Mouse (Mus musculus) limb, embryonic 12.5 days (tissue): ENCODE data around the gene Ednra. TPM values are rescaled to one million over a fixed set of nuclear protein-coding genes. Genes with fewer than 3 reads are reported as not detected.

Experiments used
- ATAC-seq: fragments of 200-750 bp; cut with Nextera tagmentation; 2 replicates; pipeline ENCODE4 v1.8.0; 2017; ENCODE audit warnings: low read depth, moderate TSS enrichment; ENCODE audit not compliant: insufficient number of reproducible peaks, insufficient read depth, low FRiP score, low TSS enrichment
- H3K27ac ChIP-seq: fragments of 300-500 bp; sonication (generic); 2 replicates; pipeline ENCODE4 v1.5.1; 2016; ENCODE audit warnings: mild to moderate bottlenecking, moderate library complexity
- H3K27me3 ChIP-seq: fragments of 300-500 bp; sonication (generic); 2 replicates; pipeline ENCODE4 v1.6.1; 2016; ENCODE audit warnings: mild to moderate bottlenecking, moderate library complexity
- H3K36me3 ChIP-seq: fragments of 300-500 bp; sonication (generic); 2 replicates; pipeline ENCODE4 v1.6.1; 2016; ENCODE audit warnings: mild to moderate bottlenecking, moderate library complexity
- H3K4me1 ChIP-seq: fragments of 300-500 bp; sonication (generic); replicated peaks from 2 replicates; pipeline ENCODE4 v1.6.1; 2016
- H3K4me2 ChIP-seq: fragments of 300-500 bp; sonication (generic); 2 replicates; pipeline ENCODE4 v1.6.1; 2016; ENCODE audit warnings: mild to moderate bottlenecking, moderate library complexity
- H3K4me3 ChIP-seq: fragments of 300-500 bp; sonication (generic); replicated peaks from 2 replicates; pipeline ENCODE4 v1.5.1; 2016; ENCODE audit warnings: mild to moderate bottlenecking
- H3K9ac ChIP-seq: fragments of 300-500 bp; sonication (generic); replicated peaks from 2 replicates; pipeline ENCODE4 v1.6.1; 2016; ENCODE audit warnings: mild to moderate bottlenecking, moderate library complexity
- H3K9me3 ChIP-seq: fragments of 300-500 bp; sonication (generic); 2 replicates; pipeline ENCODE4 v1.6.1; 2016; ENCODE audit warnings: mild to moderate bottlenecking, moderate library complexity
- WGBS: fragments of 180-500 bp; shearing (Covaris S2); methylation state at CpG from one replicate; pipeline ENCODE4 v1.1.7; 2016; 5-methylcytosine and 5-hydroxymethylcytosine counted together
- polyA plus RNA-seq: library from polyadenylated mRNA; unstranded; fragments of >200 nt; fragmentation: Nextera tagmentation; extraction: Ambion mirVana; gene quantifications from 2 replicates; pipeline ENCODE4 v1.2.1, GENCODE M21; 2016

The Ednra gene
- polyA plus RNA-seq, 1 experiment from 2014 or later, result 43.5 TPM

GRCm38 (mm10) chr8:77750407-77750806 lies 26.1 kb upstream of the Ednra start:
- Histone ChIP-seq H3K9ac (no peak overlapping the region), H3K27ac (no peak overlapping the region), H3K4me1 (peaks cover 4% of the 10 kb centered on the region), H3K27me3 (no peaks in the 10 kb centered on the region), H3K9me3 (no peaks in the 10 kb centered on the region), H3K4me2 (no peak overlapping the region), H3K36me3 (no peaks in the 10 kb centered on the region), H3K4me3 (no peak overlapping the region)
- no peak for ATAC-seq
- WGBS, result 49% methylated on average over 4 of the region's 4 CpGs

DNA sequence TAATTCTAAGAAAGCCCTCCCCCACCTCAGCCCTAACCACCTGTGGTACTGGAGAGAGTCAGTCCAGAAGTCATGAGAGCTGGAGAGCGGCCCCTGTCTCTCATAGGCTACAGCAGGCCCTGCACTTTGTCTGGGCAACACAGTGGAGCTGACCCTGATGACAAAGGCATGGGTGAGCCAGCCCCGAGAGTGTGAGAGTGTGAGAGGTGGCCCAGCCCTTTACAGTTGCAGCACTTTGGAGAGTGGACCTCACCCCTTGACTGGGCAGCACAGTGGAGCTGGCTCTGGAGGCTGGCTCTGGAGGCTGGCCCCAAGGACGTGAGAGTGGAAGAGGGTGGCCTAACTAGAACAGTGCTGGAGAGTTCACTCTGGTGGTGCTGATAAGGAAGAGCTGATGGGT lies 20.2 kb upstream of the Ednra start:
- Histone ChIP-seq H3K4me1 (peaks cover 4% of the 10 kb centered on the region), H3K4me3 (no peak overlapping the region), H3K27me3 (no peaks in the 10 kb centered on the region), H3K27ac (no peak overlapping the region), H3K9me3 (no peaks in the 10 kb centered on the region), H3K9ac (no peak overlapping the region), H3K36me3 (no peaks in the 10 kb centered on the region), H3K4me2 (no peak overlapping the region)
- ATAC-seq, result no peak
- WGBS, result 75% methylated on average over 3 of the region's 3 CpGs

DNA sequence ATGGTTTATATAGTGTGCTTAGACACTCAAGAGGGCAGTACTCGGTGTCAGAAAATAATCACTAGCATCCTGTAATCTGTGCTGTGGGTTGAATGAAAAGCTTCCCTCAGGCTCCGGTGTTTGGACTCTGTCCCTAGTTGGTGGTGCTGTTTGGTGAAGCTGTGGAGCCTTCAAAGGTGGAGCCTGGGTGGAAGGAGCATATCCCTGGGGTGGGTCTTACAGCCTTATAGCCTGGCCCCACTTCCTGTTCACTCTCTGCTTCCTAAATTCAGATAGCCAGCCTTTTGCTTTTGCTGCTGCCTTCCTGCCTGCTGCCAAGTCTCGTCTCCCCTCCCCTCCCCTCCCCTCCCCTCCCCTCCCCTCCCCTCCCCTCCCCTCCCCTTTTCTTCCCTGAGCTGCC lies 18.1 kb upstream of the Ednra start:
- Histone ChIP-seq H3K9me3 (no peaks in the 10 kb centered on the region), H3K27ac (no peak overlapping the region), H3K9ac (no peak overlapping the region)

DNA sequence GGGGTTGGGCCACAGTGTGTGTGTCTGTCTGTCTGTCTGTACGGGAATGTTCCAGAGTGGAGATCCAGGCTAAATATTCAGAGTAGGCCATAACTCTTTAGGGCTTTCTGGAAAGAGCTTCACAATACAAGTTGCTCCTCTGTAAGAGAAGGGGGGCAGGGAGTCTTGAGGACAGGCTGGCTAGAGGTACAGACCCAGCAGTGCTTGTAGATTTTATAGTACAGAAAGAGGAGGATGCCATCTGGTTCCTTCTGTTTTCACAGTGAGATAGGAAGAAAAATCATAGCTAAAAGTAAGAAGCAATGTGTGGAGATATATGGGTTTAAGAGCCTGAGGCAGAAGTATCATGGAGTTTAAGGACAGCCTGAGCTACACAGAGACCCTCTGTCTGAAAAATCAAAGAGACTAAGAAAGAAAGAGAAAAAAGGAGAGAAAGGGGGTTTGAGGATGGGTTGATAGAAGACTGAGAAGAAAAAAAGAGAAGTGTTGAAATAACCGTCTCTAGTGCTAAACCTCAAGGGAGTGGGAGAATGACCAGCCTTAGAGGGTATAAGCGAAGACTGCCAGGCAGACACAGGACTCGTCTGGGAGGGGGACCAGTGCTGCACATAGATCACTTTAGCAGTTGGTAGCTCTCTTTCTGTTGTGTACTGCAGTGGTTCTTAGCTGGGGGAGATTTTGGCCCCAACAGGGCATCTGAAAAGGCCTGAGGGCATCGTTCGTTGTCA lies 16.9 kb upstream of the Ednra start:
- H3K9me3 ChIP-seq, result no peaks in the 10 kb centered on the region
- no peaks in the 10 kb centered on the region for H3K27me3 ChIP-seq
- no peak for ATAC-seq
- no peak overlapping the region for H3K27ac ChIP-seq
- WGBS, result 85% methylated on average over 6 of the region's 6 CpGs
- H3K9ac ChIP-seq, result no peak overlapping the region
- H3K36me3 ChIP-seq, result no peaks in the 10 kb centered on the region
- no peaks in the 10 kb centered on the region for H3K4me1 ChIP-seq
- no peak overlapping the region for H3K4me3 ChIP-seq
- no peak overlapping the region for H3K4me2 ChIP-seq

More for the DNA sequence above, 18.1 kb upstream of the Ednra start:
- ATAC-seq, result no peak
- H3K27me3 ChIP-seq, result no peaks in the 10 kb centered on the region
- H3K36me3 ChIP-seq, result no peaks in the 10 kb centered on the region
- no peak overlapping the region for H3K4me2 ChIP-seq
- no peaks in the 10 kb centered on the region for H3K4me1 ChIP-seq
- WGBS, result 45% methylated on average over 3 of the region's 3 CpGs
- H3K4me3 ChIP-seq, result no peak overlapping the region

DNA sequence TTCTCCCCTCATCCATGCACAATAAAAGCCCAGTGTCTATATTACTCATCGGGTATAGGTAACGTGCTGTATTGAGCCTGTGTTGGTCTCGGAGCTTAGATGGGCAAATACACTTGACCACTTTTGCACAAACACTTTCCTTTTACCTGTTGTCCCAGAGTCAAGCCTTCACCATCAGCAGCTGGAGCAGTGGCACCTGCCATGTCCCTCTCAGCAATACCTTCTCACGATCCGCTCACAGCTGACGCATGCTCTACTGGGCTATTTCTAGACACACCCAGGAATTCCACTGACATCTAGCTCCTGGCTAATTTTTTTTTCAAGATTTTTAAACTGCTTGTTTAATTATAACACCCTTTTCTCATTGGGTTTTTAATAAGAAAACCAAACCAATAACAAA lies 14.2 kb upstream of the Ednra start:
- WGBS, result 88% methylated on average over 6 of the region's 6 CpGs
- ATAC-seq, result no peak
- H3K27me3 ChIP-seq, result no peaks in the 10 kb centered on the region
- H3K4me2 ChIP-seq, result no peak overlapping the region
- H3K36me3 ChIP-seq, result no peaks in the 10 kb centered on the region
- no peaks in the 10 kb centered on the region for H3K4me1 ChIP-seq
- H3K9ac ChIP-seq, result no peak overlapping the region
- H3K9me3 ChIP-seq, result no peaks in the 10 kb centered on the region
- H3K27ac ChIP-seq, result no peak overlapping the region
- no peak overlapping the region for H3K4me3 ChIP-seq

GRCm38 (mm10) chr8:77737327-77737726 lies 13.1 kb upstream of the Ednra start:
- Histone ChIP-seq H3K9ac (no peak overlapping the region), H3K4me2 (no peak overlapping the region), H3K4me3 (no peak overlapping the region), H3K27ac (no peak overlapping the region), H3K36me3 (no peaks in the 10 kb centered on the region), H3K9me3 (peaks cover 10% of the 10 kb centered on the region; the same call in 1 of the 2 replicates), H3K27me3 (no peaks in the 10 kb centered on the region), H3K4me1 (no peaks in the 10 kb centered on the region)
- no peak for ATAC-seq
- WGBS, result 87% methylated on average over 9 of the region's 9 CpGs

DNA sequence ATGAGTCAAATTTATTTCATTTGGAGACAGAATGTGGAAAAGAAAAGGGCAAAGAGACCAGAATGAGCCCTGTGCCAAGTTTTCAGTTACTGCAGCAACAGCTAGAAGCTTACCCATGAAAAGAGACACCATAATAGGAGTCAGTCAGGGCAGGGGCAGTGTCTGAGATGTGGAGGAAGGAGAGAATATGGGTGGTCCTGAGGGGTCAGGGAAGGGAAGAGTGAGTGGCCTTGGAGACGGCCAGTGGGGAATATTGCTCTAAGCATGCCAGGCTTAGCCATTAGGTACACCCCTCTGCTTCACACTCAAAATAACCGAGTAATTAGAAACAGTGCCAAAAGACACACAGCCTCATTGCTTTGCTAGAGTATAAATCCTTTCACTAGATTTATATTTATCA lies 9.5 kb upstream of the Ednra start:
- ATAC-seq, result no peak
- Histone ChIP-seq H3K9me3 (peaks cover 18% of the 10 kb centered on the region), H3K4me2 (no peak overlapping the region), H3K4me3 (no peak overlapping the region), H3K9ac (no peak overlapping the region), H3K27ac (no peak overlapping the region), H3K36me3 (no peaks in the 10 kb centered on the region), H3K27me3 (no peaks in the 10 kb centered on the region), H3K4me1 (no peaks in the 10 kb centered on the region)
- WGBS, result 21% methylated on average over 2 of the region's 2 CpGs

GRCm38 (mm10) chr8:77732964-77733363 lies 8.7 kb upstream of the Ednra start:
- Histone ChIP-seq H3K9me3 (peaks cover 18% of the 10 kb centered on the region), H3K4me3 (no peak overlapping the region), H3K36me3 (no peaks in the 10 kb centered on the region), H3K9ac (no peak overlapping the region), H3K4me2 (no peak overlapping the region), H3K27ac (no peak overlapping the region), H3K27me3 (no peaks in the 10 kb centered on the region), H3K4me1 (no peaks in the 10 kb centered on the region)
- 68% methylated on average over 3 of the region's 3 CpGs for WGBS
- no peak for ATAC-seq

DNA sequence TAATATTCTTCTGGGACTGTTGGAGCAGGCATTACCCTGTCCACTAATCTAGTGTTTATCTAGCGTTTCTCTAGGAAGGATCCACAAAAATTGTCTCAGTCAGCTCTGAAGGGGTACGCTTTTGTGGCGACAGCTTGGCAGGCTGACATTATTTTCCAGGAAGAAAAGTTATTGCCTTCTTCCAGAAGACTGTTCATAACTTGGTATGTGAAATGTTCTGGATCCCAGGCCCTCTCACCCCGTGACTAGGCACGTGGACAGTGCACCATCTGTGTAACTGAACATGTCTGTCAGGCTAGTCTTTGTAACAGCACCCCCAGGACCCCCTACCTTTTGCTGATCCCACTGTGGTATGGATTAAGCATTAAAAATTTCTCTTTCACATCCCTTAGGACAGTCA lies 1.1 kb upstream of the Ednra start:
- no peak for ATAC-seq
- Histone ChIP-seq H3K9ac (no peak overlapping the region), H3K4me1 (peaks cover 40% of the 10 kb centered on the region), H3K4me2 (0 out of 2 replicates have a peak overlapping the region, but pooled peaks have one; percentile 64), H3K27ac (0 out of 2 replicates have a peak overlapping the region, but pooled peaks have one; percentile 29), H3K36me3 (no peaks in the 10 kb centered on the region), H3K4me3 (no peak overlapping the region), H3K27me3 (no peaks in the 10 kb centered on the region), H3K9me3 (no peaks in the 10 kb centered on the region)
- WGBS, result 49% methylated on average over 5 of the region's 5 CpGs

DNA sequence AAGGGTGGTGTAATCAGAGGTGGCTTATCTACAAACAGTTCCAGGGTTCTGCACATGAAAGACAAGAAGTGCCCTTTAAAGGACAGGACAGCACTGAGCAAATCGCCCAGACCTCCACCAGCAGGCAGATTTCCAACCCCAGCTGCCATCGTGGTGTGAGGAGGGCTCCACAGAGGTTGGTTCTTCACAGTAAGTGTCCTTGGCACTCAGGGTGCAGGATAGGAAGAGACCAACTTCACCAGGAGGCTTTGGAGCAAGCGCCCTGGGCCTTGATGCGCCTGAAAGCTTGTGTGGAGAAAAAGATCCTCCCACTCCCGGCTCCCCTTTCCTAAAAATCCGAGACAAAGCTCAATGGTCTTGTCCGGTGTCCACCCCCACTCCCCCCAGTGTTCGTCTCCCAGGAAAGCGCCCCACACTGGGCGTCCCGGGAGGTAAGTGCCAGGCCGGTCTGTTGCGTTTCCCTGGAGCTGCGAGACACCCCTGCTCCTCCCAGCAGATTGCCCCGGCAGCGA lies 674 bp downstream of the Ednra start:
- peak overlapping the region; percentile 67 for H3K4me3 ChIP-seq
- peaks cover 47% of the 10 kb centered on the region for H3K4me1 ChIP-seq
- peak overlapping the region; percentile 97 for H3K27ac ChIP-seq
- peaks cover 15% of the 10 kb centered on the region for H3K36me3 ChIP-seq
- peak overlapping the region; percentile 64 for H3K4me2 ChIP-seq
- no peaks in the 10 kb centered on the region for H3K27me3 ChIP-seq
- peak; percentile 35 for ATAC-seq
- peak overlapping the region; percentile 88 for H3K9ac ChIP-seq
- H3K9me3 ChIP-seq, result no peaks in the 10 kb centered on the region
- WGBS, result 1% methylated on average over 16 of the region's 16 CpGs

- Histone ChIP-seq H3K9ac (peak overlapping the region; percentile 88), H3K4me1 (peaks cover 52% of the 10 kb centered on the region), H3K27ac (peak overlapping the region; percentile 97), H3K36me3 (peaks cover 20% of the 10 kb centered on the region), H3K27me3 (no peaks in the 10 kb centered on the region), H3K4me2 (peak overlapping the region; percentile 64), H3K9me3 (no peaks in the 10 kb centered on the region), H3K4me3 (peak overlapping the region; percentile 67)
- no peak for ATAC-seq
- WGBS, result 61% methylated on average over 4 of the region's 4 CpGs
Observed at GRCm38 (mm10) chr8:77723018-77723417, 1.2 kb downstream of the Ednra start.

- H3K4me3 ChIP-seq, result no peak overlapping the region
- H3K4me2 ChIP-seq, result peak overlapping the region; percentile 21; the same call in 1 of the 2 replicates
- H3K27me3 ChIP-seq, result no peaks in the 10 kb centered on the region
- peaks cover 67% of the 10 kb centered on the region for H3K4me1 ChIP-seq
- H3K36me3 ChIP-seq, result peaks cover 20% of the 10 kb centered on the region
- peak overlapping the region; percentile 23; the same call in 1 of the 2 replicates for H3K27ac ChIP-seq
- WGBS, result 68% methylated on average over 2 of the region's 2 CpGs
- ATAC-seq, result no peak
- no peaks in the 10 kb centered on the region for H3K9me3 ChIP-seq
- H3K9ac ChIP-seq, result no peak overlapping the region
Observed at GRCm38 (mm10) chr8:77718933-77719332, 5.3 kb downstream of the Ednra start.
